Mouse (Mus musculus): ENCODE results near the gene Srms. TPM values are rescaled to one million over a fixed set of nuclear protein-coding genes. Genes with fewer than 3 reads are reported as not detected.

Srms gene
- polyA plus RNA-seq, 1 experiment, result not detected

DNA sequence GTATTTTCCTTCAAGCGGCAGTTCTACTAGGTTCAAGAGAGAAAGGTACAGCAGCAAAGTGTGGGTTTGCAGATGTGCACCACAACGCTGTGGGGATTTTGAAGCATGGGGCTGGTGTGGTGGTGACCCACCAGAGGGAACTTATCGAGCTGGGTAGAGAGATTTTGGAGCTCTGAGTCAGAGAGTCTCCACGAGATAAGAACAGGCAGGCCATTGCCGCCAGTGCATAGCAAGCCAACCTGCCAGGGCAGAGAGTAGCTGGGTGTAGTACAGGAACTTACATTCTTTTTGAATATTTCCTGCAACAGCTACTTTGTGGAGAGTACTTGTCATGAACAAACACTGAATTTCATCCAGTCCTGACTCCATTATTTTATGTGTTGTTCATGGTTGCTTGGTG lies 34.5 kb downstream of the Srms start:
- 61% methylated on average over 5 of the region's 5 CpGs for whole genome bisulfite sequencing
- no peak overlapping the region for H3K4me3 ChIP-seq (replicated peaks; ENCODE audit: control insufficient read depth, low read depth, low read length)
- H3K27ac ChIP-seq (ENCODE audit: control insufficient read depth, insufficient read depth, low read depth, low read length, poor library complexity), result no peak overlapping the region
- TF ChIP-seq CTCF (IDR thresholded peaks at IDR 0.05; ENCODE audit: control insufficient read depth, insufficient read depth, low read length) (no peak), POLR2A (IDR thresholded peaks at IDR 0.05; ENCODE audit: borderline replicate concordance, control insufficient read depth, low read depth, low read length) (no peak)
- no peaks in the 10 kb centered on the region for H3K4me1 ChIP-seq (ENCODE audit: control insufficient read depth, insufficient read depth, low read length)

DNA sequence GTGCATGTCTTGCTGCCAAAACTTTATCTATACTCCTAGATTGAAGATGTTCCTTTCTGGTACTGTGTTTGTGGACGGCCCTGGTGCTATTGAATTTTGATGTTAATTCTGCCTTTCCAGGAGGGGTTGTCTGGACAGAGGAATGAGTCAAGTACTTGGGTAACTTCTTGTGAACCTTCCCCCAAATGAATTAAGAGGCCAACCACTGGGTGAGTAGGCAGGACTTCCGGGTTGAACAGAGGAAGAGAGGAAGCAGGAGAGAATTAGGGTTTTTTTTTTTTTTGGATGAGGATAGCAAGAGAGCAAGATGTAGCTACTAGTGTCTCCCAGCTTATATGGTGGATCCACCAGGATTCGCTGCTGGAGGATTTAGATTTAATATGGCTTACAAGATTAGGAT lies 35.0 kb downstream of the Srms start:
- WGBS, result 66% methylated on average over 3 of the region's 3 CpGs
- Histone ChIP-seq H3K4me3 (replicated peaks; ENCODE audit: control insufficient read depth, low read depth, low read length) (no peak overlapping the region), H3K4me1 (ENCODE audit: control insufficient read depth, insufficient read depth, low read length) (no peaks in the 10 kb centered on the region), H3K27ac (ENCODE audit: control insufficient read depth, insufficient read depth, low read depth, low read length, poor library complexity) (no peak overlapping the region)
- TF ChIP-seq CTCF (IDR thresholded peaks at IDR 0.05; ENCODE audit: control insufficient read depth, insufficient read depth, low read length) (no peak), POLR2A (IDR thresholded peaks at IDR 0.05; ENCODE audit: borderline replicate concordance, control insufficient read depth, low read depth, low read length) (no peak)

GRCm38 (mm10) chr2:181174646-181175045 lies 38.3 kb downstream of the Srms start:
- TF ChIP-seq CTCF (IDR thresholded peaks at IDR 0.05; ENCODE audit: control insufficient read depth, insufficient read depth, low read length), result no peak
- no peak for TF ChIP-seq POLR2A (IDR thresholded peaks at IDR 0.05; ENCODE audit: borderline replicate concordance, control insufficient read depth, low read depth, low read length)
- Histone ChIP-seq H3K4me1 (ENCODE audit: control insufficient read depth, insufficient read depth, low read length) (no peaks in the 10 kb centered on the region), H3K27ac (ENCODE audit: control insufficient read depth, insufficient read depth, low read depth, low read length, poor library complexity) (no peak overlapping the region), H3K4me3 (replicated peaks; ENCODE audit: control insufficient read depth, low read depth, low read length) (no peak overlapping the region)
- 79% methylated on average over 3 of the region's 3 CpGs for WGBS

GRCm38 (mm10) chr2:181166469-181166868 lies 46.5 kb downstream of the Srms start:
- Histone ChIP-seq H3K4me1 (ENCODE audit: control insufficient read depth, insufficient read depth, low read length) (no peaks in the 10 kb centered on the region), H3K27ac (ENCODE audit: control insufficient read depth, insufficient read depth, low read depth, low read length, poor library complexity) (no peak overlapping the region), H3K4me3 (replicated peaks; ENCODE audit: control insufficient read depth, low read depth, low read length) (no peak overlapping the region)
- no peak for TF ChIP-seq POLR2A (IDR thresholded peaks at IDR 0.05; ENCODE audit: borderline replicate concordance, control insufficient read depth, low read depth, low read length)
- TF ChIP-seq CTCF (IDR thresholded peaks at IDR 0.05; ENCODE audit: control insufficient read depth, insufficient read depth, low read length), result no peak
- WGBS, result 56% methylated on average over 5 of the region's 5 CpGs

DNA sequence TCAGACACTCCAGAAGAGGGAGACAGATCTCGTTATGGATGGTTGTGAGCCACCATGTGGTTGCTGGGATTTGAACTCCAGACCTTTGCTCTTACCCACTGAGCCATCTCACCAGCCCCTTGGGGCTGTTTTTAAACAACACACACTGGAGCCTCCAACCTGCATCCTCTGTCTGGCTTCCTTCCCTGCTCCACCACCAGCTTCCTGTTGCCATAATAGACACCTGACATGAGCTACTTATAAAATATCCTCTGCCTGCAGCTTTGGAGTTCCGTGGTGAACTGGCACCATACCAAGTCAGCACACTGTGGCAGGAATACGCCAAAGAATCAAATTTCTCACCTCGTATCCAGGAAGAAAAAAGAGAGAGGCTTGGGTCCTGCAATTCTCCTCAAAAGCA lies 52.2 kb downstream of the Srms start:
- 22% methylated on average over 4 of the region's 4 CpGs for WGBS
- Histone ChIP-seq H3K27ac (ENCODE audit: control insufficient read depth, insufficient read depth, low read depth, low read length, poor library complexity) (no peak overlapping the region), H3K4me3 (replicated peaks; ENCODE audit: control insufficient read depth, low read depth, low read length) (no peak overlapping the region), H3K4me1 (ENCODE audit: control insufficient read depth, insufficient read depth, low read length) (no peaks in the 10 kb centered on the region)
- TF ChIP-seq POLR2A (IDR thresholded peaks at IDR 0.05; ENCODE audit: borderline replicate concordance, control insufficient read depth, low read depth, low read length) (no peak), CTCF (IDR thresholded peaks at IDR 0.05; ENCODE audit: control insufficient read depth, insufficient read depth, low read length) (no peak)

- H3K4me1 ChIP-seq (ENCODE audit: control insufficient read depth, insufficient read depth, low read length), result no peaks in the 10 kb centered on the region
- H3K4me3 ChIP-seq (replicated peaks; ENCODE audit: control insufficient read depth, low read depth, low read length), result no peak overlapping the region
- TF ChIP-seq CTCF (IDR thresholded peaks at IDR 0.05; ENCODE audit: control insufficient read depth, insufficient read depth, low read length) (no peak), POLR2A (IDR thresholded peaks at IDR 0.05; ENCODE audit: borderline replicate concordance, control insufficient read depth, low read depth, low read length) (no peak)
- 43% methylated on average over 2 of the region's 2 CpGs for WGBS
- H3K27ac ChIP-seq (ENCODE audit: control insufficient read depth, insufficient read depth, low read depth, low read length, poor library complexity), result no peak overlapping the region
These were observed 53.2 kb downstream of the Srms start for GRCm38 (mm10) chr2:181159771-181160170.

GRCm38 (mm10) chr2:181159091-181159514 lies 53.9 kb downstream of the Srms start:
- Histone ChIP-seq H3K4me3 (replicated peaks; ENCODE audit: control insufficient read depth, low read depth, low read length) (no peak overlapping the region), H3K4me1 (ENCODE audit: control insufficient read depth, insufficient read depth, low read length) (no peaks in the 10 kb centered on the region), H3K27ac (ENCODE audit: control insufficient read depth, insufficient read depth, low read depth, low read length, poor library complexity) (no peak overlapping the region)
- no peak for TF ChIP-seq POLR2A (IDR thresholded peaks at IDR 0.05; ENCODE audit: borderline replicate concordance, control insufficient read depth, low read depth, low read length)
- TF ChIP-seq CTCF (IDR thresholded peaks at IDR 0.05; ENCODE audit: control insufficient read depth, insufficient read depth, low read length), result no peak
- 52% methylated on average over 7 of the region's 7 CpGs for WGBS

GRCm38 (mm10) chr2:181158471-181158870 lies 54.5 kb downstream of the Srms start:
- Histone ChIP-seq H3K27ac (ENCODE audit: control insufficient read depth, insufficient read depth, low read depth, low read length, poor library complexity) (no peak overlapping the region), H3K4me3 (replicated peaks; ENCODE audit: control insufficient read depth, low read depth, low read length) (no peak overlapping the region), H3K4me1 (ENCODE audit: control insufficient read depth, insufficient read depth, low read length) (no peaks in the 10 kb centered on the region)
- WGBS, result 88% methylated on average over 2 of the region's 2 CpGs
- no peak for TF ChIP-seq POLR2A (IDR thresholded peaks at IDR 0.05; ENCODE audit: borderline replicate concordance, control insufficient read depth, low read depth, low read length)
- TF ChIP-seq CTCF (IDR thresholded peaks at IDR 0.05; ENCODE audit: control insufficient read depth, insufficient read depth, low read length), result no peak

GRCm38 (mm10) chr2:181157716-181158302 lies 55.2 kb downstream of the Srms start:
- 53% methylated on average over 6 of the region's 6 CpGs for WGBS
- H3K27ac ChIP-seq (ENCODE audit: control insufficient read depth, insufficient read depth, low read depth, low read length, poor library complexity), result no peak overlapping the region
- TF ChIP-seq CTCF (IDR thresholded peaks at IDR 0.05; ENCODE audit: control insufficient read depth, insufficient read depth, low read length), result no peak
- no peak for TF ChIP-seq POLR2A (IDR thresholded peaks at IDR 0.05; ENCODE audit: borderline replicate concordance, control insufficient read depth, low read depth, low read length)
- no peaks in the 10 kb centered on the region for H3K4me1 ChIP-seq (ENCODE audit: control insufficient read depth, insufficient read depth, low read length)
- no peak overlapping the region for H3K4me3 ChIP-seq (replicated peaks; ENCODE audit: control insufficient read depth, low read depth, low read length)

All from bone marrow, adult 2 months (tissue).